Mouse (Mus musculus) activated CD4-positive, CD25-positive, alpha-beta regulatory T cell (primary cell): Measurements from ENCODE around the gene Piezo1. TPM values are rescaled to one million over a fixed set of nuclear protein-coding genes. Genes with fewer than 3 reads are reported as not detected.

Experiments
- polyA plus RNA-seq, 2 experiments: library from polyadenylated mRNA; unstranded; fragments of 100-300 nt; shearing (Covaris generic); gene quantifications; one replicate each; pipeline ENCODE4 v1.2.1; 2017

The Piezo1 gene
- polyA plus RNA-seq = 10 to 100 TPM in 1 of 2 experiments, 1 to 10 TPM in 1; 3.8 to 18.3 TPM

DNA sequence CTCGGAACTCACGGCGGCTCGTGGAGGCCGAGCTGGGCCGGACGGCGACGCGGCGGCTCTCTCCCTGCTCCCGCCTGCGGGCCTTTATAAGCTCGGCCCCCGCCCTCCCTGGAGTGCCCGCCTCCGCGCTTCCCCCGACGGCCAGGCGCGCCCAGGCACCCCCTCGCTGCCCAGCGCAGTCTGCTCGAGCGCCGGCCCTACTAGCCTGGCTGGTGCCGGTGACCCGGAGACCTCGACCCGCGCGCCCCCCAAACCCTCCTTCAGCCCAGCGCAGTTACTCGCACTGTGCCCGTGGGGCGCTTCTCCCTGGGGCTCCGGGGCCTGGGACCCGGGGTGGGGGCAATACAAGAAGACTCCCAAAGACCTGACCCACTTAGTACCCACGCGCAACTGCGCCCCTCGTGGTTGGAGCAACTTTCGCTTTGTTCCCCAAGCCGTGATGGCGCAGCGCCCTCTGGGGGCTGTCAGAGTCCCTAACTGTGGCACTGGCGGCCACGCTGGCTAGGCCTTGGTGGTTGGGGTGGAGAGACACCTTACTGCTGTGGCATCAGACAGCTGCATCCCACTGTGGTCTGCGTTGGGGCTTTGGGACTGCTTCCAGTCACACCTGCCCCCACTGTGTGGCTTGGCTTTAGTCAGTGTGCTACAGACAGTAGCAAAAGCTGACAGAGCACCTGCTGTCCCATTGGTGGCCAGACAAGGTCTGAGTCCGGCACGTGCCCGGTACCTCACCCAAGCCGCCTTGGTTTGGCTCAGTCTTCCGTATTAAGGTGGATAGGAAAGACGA lies at the start of gene Piezo1:
TSS of gene Piezo1 (minus strand) at position 65 of the 787 bp plus-strand sequence.

DNA sequence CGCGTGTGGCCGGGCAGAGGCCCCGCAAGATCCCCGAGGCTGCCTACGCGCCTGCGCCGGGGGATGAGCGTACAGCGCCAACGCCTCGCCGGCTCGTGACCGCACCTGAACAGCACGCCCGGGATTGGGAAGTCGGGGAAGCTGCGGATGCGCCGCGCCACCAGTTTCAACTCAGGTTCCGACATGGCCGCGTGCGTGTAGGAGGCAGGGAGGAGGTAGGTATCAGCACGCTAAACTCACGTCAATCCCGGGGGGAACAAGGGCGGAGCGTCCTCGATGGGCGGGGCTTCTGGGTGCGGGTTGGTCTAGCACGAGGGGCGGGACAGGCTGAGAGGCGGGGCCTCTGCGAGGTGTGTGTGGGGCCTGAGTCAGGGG lies 25.5 kb upstream of the Piezo1 start, which contains the start of gene Aprt:
TSS of gene Aprt (minus strand) at position 262 of the 375 bp plus-strand sequence.

GRCm38 (mm10) chr8:122567361-122568108 lies 16.4 kb upstream of the Piezo1 start, which contains the start of gene Cdt1:
Gene Cdt1 (plus strand): TSS chr8:122568015.

DNA sequence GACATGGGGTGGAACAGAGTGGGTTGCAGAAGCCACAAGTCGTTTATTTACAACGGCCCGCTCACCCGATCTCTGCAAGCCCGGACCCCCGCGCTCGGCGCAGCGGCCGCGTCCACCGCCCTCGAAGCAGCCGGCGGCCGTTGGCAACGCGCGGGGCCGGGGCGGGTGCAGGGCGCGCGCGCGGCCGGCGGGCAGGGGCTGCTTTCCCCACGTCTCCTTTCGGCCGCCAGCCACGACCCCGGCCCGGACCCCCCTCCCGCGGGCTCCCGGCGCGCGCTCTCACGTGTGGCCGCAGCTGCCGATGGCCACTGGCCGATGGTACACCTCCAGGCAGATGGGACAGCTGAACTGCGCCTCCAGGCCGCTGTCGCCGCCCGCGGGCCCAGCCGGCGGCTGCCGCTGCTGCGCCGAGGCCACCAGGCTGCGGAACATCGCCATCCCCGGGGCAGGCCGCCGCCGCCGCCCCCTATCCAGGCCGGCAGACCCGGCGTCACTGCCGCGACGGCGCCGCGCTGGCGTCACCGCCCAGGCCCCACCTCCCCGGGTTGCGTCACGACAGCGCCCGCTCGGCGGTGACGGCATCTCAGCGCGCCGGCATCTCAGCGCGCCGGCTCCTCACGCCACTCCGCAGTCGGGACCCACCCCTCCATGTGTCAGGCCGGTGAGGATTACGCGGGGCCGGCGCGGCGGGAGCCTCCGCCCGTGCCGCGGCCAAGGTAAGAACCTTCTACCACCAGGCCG lies 75.4 kb downstream of the Piezo1 start, which contains the start of the genes Rnf166 and Ctu2:
TSS of gene Rnf166 (minus strand) at position 485 of the 741 bp plus-strand sequence.
TSS of gene Ctu2 (plus strand) at position 564 of the 741 bp plus-strand sequence.

DNA sequence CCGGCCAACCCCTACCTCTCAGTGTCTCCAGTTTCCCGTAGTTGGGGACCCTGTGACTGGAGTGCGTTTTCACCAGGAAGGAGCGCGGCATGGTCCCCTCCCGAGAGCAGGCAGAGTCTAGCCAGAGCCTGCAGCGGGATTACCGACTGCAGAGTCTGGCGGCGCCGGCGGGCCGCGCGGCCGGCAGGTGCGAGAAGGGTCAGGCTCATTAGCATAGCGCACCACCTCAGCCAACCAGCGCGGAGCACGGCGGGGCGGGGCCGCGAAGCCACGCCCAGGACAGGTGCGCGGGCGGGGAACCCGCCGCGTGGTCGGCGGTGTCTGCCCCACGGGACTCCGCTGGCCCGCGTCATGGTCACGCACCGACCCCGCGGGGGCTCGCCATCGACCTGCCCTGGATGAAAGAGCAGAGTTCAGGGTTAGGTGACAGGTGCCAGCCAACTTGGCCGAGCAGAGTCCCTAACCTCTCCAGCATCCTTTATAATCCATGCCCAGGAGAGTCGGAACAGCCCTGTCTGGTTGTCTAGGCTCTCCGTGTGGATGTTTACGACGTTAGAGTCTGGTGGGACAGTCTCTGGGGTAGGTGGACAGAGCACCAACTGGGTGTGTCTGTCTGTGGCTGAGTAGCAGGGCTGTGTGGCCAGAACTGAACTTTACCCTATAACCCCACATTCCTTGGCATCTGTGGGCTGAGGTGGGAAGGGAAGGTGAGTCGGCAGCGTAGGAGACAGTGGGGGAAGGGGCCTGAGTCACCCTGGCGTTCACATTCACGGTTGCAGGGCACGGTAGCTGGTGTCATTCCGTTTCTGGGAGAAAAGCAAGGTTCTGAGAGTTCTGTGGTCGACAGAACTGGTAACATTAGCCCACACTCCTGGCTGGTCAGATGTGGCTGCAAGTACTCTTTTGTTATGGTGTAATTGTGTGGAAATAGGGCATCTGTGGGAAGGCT lies 90.3 kb downstream of the Piezo1 start, which contains the start of gene Snai3:
TSS of gene Snai3 (minus strand) at position 210 of the 949 bp plus-strand sequence.

GRCm38 (mm10) chr8:122443262-122444006 lies 107.7 kb downstream of the Piezo1 start, which contains the start of gene Mvd:
Gene Mvd (minus strand): TSS chr8:122443422.

DNA sequence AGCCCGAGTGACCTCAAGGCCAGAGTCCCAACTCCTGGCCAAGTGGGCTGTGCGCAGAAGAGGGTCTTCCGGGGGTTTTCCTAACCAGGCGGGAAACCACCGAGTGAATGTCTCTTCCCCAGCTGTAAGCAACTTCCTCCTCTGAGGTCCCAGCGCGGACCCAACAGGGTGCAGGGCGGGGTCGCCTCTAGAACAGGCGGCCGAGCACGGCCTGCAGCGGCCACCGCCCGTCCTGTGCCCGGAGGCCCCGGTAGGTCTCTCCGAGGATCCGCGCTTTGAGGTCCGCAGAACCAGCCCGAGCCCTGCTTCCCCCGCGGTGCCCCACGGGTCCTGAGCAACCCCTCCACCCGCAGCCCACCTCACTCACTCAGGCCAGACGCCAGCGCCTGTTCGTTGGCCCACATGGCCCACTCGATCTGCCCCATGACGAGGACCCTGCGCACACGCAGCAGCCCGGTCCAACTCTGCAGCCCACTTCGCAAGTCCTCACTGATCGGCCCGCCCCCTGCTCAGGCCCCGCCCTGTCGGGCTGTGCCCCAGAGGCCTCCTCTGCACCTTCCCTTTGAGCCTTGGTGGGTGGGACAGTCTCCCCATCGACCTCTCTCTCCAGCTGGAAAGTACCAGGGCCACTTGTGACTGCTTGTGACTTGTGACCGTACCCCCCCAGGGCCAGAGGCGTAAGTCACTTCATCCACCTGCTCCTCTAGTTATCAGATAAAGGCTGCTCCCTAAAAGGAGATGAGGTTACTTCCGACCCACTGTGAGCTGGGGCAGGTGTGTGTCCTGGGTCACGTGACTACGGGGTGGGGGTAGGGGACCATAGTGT lies 118.5 kb downstream of the Piezo1 start, which contains the start of gene Cyba:
TSS of gene Cyba (minus strand) at position 488 of the 826 bp plus-strand sequence.

Other genes starting within 250 kb of the Piezo1 start
- under 1 TPM in 1 of 2 experiments, not detected in 1; 0.26 TPM for gene Trhr2, start 190.6 kb downstream of the Piezo1 start, polyA plus RNA-seq
- 10 to 100 TPM; 32.9 to 46.8 TPM for gene Zc3h18, start 174.7 kb downstream of the Piezo1 start, polyA plus RNA-seq
- under 1 TPM; 0.54 to 0.58 TPM for gene Il17c, start 129.3 kb downstream of the Piezo1 start, polyA plus RNA-seq
- gene Cyba, start 118.4 kb downstream of the Piezo1 start, polyA plus RNA-seq = 1,000 to 10,000 TPM in 1 of 2 experiments, 100 to 1,000 TPM in 1; 815 to 1,144 TPM
- gene Mvd, start 107.9 kb downstream of the Piezo1 start, polyA plus RNA-seq = 10 to 100 TPM; 18.2 to 22.0 TPM
- gene Snai3, start 90.6 kb downstream of the Piezo1 start, polyA plus RNA-seq = 1 to 10 TPM; 5.3 to 6.0 TPM
- 100 to 1,000 TPM; 135 to 165 TPM for gene Rnf166, start 75.3 kb downstream of the Piezo1 start, polyA plus RNA-seq
- gene Ctu2, start 75.2 kb downstream of the Piezo1 start, polyA plus RNA-seq = 10 to 100 TPM; 59.4 to 89.7 TPM
- gene Cdt1, start 16.7 kb upstream of the Piezo1 start, polyA plus RNA-seq = 10 to 100 TPM; 18.4 to 32.8 TPM
- gene Aprt, start 25.6 kb upstream of the Piezo1 start, polyA plus RNA-seq = 100 to 1,000 TPM; 210 to 270 TPM
- gene Galns, start 60.1 kb upstream of the Piezo1 start, polyA plus RNA-seq = 10 to 100 TPM; 15.8 to 16.0 TPM
- gene Trappc2l, start 60.3 kb upstream of the Piezo1 start, polyA plus RNA-seq = 10 to 100 TPM; 47.4 to 54.6 TPM
- not detected for gene Pabpn1l, start 71.4 kb upstream of the Piezo1 start, polyA plus RNA-seq
- 1 to 10 TPM in 1 of 2 experiments, under 1 TPM in 1; 0.42 to 1.2 TPM for gene Cbfa2t3, start 147.8 kb upstream of the Piezo1 start, polyA plus RNA-seq
- gene Acsf3, start 224.2 kb upstream of the Piezo1 start, polyA plus RNA-seq = 1 to 10 TPM; 6.5 to 7.2 TPM